Mouse (Mus musculus) CH12.LX (cell line): ENCODE data around the gene Msn.

Source experiments
- CTCF ChIP-seq, 2 experiments: IDR thresholded peaks in 1 of 2; conservative IDR thresholded peaks in 1 of 2; 2 replicates each; pipeline ENCODE4 v1.5.1; 2011 to 2012; ENCODE audit warnings: low read depth in 2 of 2, low read length in 2 of 2, improper control_type of control experiment in 1 of 2, inconsistent platforms in 1 of 2, mild to moderate bottlenecking in 1 of 2, moderate library complexity in 1 of 2
- MAX ChIP-seq: IDR thresholded peaks from 2 replicates; pipeline ENCODE4 v1.6.1; 2011; ENCODE audit warnings: low read length, improper control_type of control experiment

DNA sequence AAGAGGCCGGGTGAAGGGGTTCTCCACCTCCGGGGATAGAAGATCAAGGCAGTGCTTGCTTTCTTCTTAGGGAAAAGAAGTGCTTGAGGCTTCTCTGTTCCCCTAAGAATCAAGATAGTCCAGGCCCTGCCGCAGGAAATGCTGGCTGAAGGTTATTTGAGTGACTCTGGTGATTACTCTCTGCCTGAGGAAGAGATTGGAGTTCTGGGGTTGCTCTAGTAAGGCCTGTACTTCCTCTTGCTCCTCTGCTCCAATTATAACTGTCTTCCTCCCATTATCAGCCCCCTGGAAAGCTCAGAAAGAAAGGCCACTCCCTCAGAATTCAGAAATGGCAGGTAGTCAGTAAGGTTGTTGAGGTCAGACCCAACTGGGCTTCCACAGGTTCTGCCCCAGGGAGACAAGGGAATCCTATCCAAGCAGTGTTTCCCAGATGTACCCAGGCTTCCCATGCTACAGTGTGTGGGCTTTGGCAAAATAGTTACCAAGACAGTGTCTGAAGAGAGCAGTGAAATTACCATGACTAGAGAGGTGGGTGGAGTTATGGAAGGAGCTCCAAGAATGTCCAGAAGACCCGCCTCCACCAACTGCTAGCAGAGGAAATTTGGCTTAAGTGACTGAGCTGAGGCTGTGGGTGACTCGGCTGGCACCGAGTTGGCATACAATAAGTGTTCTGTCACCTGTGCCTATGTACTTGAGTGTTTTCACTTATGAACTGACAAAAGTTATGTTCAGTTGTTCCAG is 39.2 kb downstream of the Msn start:
- TF ChIP-seq CTCF (conservative IDR thresholded peaks at IDR 0.05 in 1 of 2, IDR thresholded peaks at IDR 0.05 in 1 of 2; ENCODE audit: low read depth in 2 of 2, low read length in 2 of 2): no peak
- TF ChIP-seq MAX: no peak
